24 mouse cellular contexts compared by ENCODE assay signal in the genomic region with DNA sequence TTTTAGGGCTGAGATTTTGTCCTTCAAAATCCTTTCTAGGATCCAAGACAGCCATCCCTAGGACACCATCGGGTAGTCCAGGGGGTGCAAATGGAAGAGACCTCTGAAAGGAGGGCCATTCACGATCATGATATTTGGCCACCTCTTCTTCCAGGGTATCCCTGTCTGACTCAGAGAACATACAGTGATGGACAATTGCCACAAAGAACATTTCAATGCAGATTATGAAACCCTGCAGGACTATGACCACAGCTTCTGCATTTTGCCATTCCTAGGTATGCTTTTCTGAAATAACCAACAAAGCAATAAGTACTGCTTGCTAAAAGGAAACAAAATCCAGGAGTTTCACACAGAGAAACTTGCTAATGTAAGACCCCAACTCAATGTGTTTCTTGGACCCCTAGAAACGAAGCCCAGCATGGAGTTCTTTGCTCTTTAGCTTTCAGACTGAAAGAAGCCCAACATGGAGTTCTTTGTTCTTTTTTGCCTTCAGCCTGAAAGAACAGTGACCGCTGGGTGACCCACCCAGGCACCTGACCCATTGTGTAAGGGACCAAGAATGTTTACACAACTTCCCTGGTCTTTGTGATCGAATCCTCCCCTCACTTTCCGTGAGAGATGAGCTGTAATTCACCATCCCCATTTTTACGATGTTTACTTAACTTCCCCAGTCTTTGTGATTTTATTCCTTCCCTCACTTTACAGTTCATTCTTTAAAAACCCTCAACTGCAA. TPM values are rescaled to one million over a fixed set of nuclear protein-coding genes. Genes with fewer than 3 reads are reported as not detected.
DNase-seq lines count a peak whose midpoint lies in the region; ATAC-seq and TF ChIP-seq lines count a peak whose summit lies in the region.
"Had no signal": no experiment of that assay in that cellular context is flagged by ENCODE, and none has a peak within 500 bp of the region (broad histone marks: within the 10 kb centered on the region; RNA-seq: fewer than 3 reads in every experiment).

No protein-coding gene starts in this region.

- DNase-seq in heart, embryonic 10.5 days (ENCODE audit: low spot score), result peak; percentile 52
- peak; percentile 57 for DNase-seq in 416B (ENCODE audit: low read depth)
- peak; percentile 60 to 70 for DNase-seq in monocyte, adult 2 months (ENCODE audit: low read depth in 1 of 2, low spot score in 2 of 2)
- no peak for DNase-seq in retina, embryonic 14.5 days (ENCODE audit: low spot score)
- DNase-seq in urinary bladder, postnatal 10 days (ENCODE audit: low spot score), result no peak
- DNase-seq: adrenal gland, adult 2 months; cerebellum, adult 2 months; cerebellum, postnatal 36 days; heart, adult 18-20 months; kidney, adult 11 months; liver; lung, postnatal 14 days; right cerebral cortex, adult 18-20 months; right cerebral cortex, postnatal 4 days had no signal

- no peak overlapping the region for H3K4me3 ChIP-seq in heart, embryonic 10.5 days
- no peak overlapping the region for H3K4me3 ChIP-seq in heart, embryonic 12.5 days
- no peak overlapping the region for H3K4me3 ChIP-seq in bone marrow macrophage, adult 2 months (ENCODE audit: insufficient read depth, low read length)
- H3K4me3 ChIP-seq: embryonic facial prominence, embryonic 15.5 days; hindbrain, embryonic 13.5 days; limb, embryonic 10.5 days; midbrain, embryonic 10.5 days had no signal

- no peaks in the 10 kb centered on the region for H3K27me3 ChIP-seq in heart, embryonic 10.5 days (ENCODE audit: insufficient read depth, poor library complexity, severe bottlenecking)
- H3K27me3 ChIP-seq in heart, embryonic 12.5 days (replicated peaks), result no peaks in the 10 kb centered on the region
- H3K27me3 ChIP-seq: embryonic facial prominence, embryonic 15.5 days; hindbrain, embryonic 13.5 days had no signal

- no peak for TF ChIP-seq CTCF in bone marrow macrophage, adult 2 months (IDR thresholded peaks at IDR 0.05; ENCODE audit: low read depth, low read length)

- no peak for TF ChIP-seq POLR2A in bone marrow macrophage, adult 2 months (IDR thresholded peaks at IDR 0.05; ENCODE audit: borderline replicate concordance, low read depth, low read length)

- 76% methylated on average over 7 of the region's 7 CpGs for WGBS in heart, embryonic 10.5 days
- WGBS in heart, embryonic 12.5 days, result 74% methylated on average over 7 of the region's 7 CpGs

- H3K27ac ChIP-seq in heart, embryonic 10.5 days, result no peak overlapping the region
- H3K27ac ChIP-seq in heart, embryonic 12.5 days (ENCODE audit: poor library complexity, severe bottlenecking), result no peak overlapping the region
- H3K27ac ChIP-seq in bone marrow macrophage, adult 2 months (ENCODE audit: insufficient read depth, low read depth, low read length), result peak overlapping the region; percentile 52
- H3K27ac ChIP-seq: embryonic facial prominence, embryonic 15.5 days; hindbrain, embryonic 13.5 days; kidney, postnatal 0 days; limb, embryonic 10.5 days; midbrain, embryonic 10.5 days had no signal

- 0 out of 2 replicates have a peak, but pooled peaks cover 2% of the 10 kb centered on the region for H3K9me3 ChIP-seq in heart, embryonic 10.5 days
- peaks cover 10% of the 10 kb centered on the region; the same call in 1 of the 2 replicates for H3K9me3 ChIP-seq in heart, embryonic 12.5 days (replicated peaks)
- H3K9me3 ChIP-seq: embryonic facial prominence, embryonic 15.5 days; hindbrain, embryonic 13.5 days; limb, embryonic 10.5 days had no signal

- no peak overlapping the region for H3K9ac ChIP-seq in heart, embryonic 12.5 days
- H3K9ac ChIP-seq: embryonic facial prominence, embryonic 15.5 days; hindbrain, embryonic 13.5 days had no signal

- no peak for ATAC-seq in heart, embryonic 12.5 days (ENCODE audit: insufficient number of reproducible peaks, low FRiP score)
- ATAC-seq: forebrain, embryonic 14.5 days; midbrain, embryonic 16.5 days had no signal

- no peak overlapping the region for H3K4me2 ChIP-seq in heart, embryonic 12.5 days
- H3K4me2 ChIP-seq: embryonic facial prominence, embryonic 15.5 days; hindbrain, embryonic 13.5 days had no signal

- peaks cover 15% of the 10 kb centered on the region for H3K4me1 ChIP-seq in heart, embryonic 10.5 days
- peaks cover 16% of the 10 kb centered on the region for H3K4me1 ChIP-seq in heart, embryonic 12.5 days (replicated peaks)
- peaks cover 23% of the 10 kb centered on the region for H3K4me1 ChIP-seq in bone marrow macrophage, adult 2 months (ENCODE audit: control insufficient read depth, insufficient read depth, low read length)
- H3K4me1 ChIP-seq: embryonic facial prominence, embryonic 15.5 days; hindbrain, embryonic 13.5 days; limb, embryonic 10.5 days; midbrain, embryonic 10.5 days had no signal

- H3K36me3 ChIP-seq in heart, embryonic 10.5 days, result no peaks in the 10 kb centered on the region
- no peaks in the 10 kb centered on the region for H3K36me3 ChIP-seq in heart, embryonic 12.5 days
- H3K36me3 ChIP-seq: embryonic facial prominence, embryonic 15.5 days; hindbrain, embryonic 13.5 days; limb, embryonic 10.5 days; midbrain, embryonic 10.5 days had no signal

RNA-seq across cellular contexts. Expression of a gene that starts 18.0 kb away (rescaled TPM):
- polyA plus RNA-seq in heart, embryonic 10.5 days (2016; fragmentation: Nextera tagmentation; extraction: Ambion mirVana), result 1.3 and 1.5 TPM in 2 replicates
- polyA plus RNA-seq in heart, embryonic 12.5 days (2016; fragmentation: Nextera tagmentation; extraction: Ambion mirVana), result 2.6 and 3.4 TPM in 2 replicates
- polyA plus RNA-seq in bone marrow macrophage, adult 2 months (2012; ENCODE audit: insufficient read depth, insufficient read length, missing spikeins), result 346 and 355 TPM in 2 replicates

RNA-seq across cellular contexts. Expression of a gene that starts 33.7 kb away (rescaled TPM):
- polyA plus RNA-seq in heart, embryonic 10.5 days (2016; fragmentation: Nextera tagmentation; extraction: Ambion mirVana), result not detected in 2 replicates
- polyA plus RNA-seq in heart, embryonic 12.5 days (2016; fragmentation: Nextera tagmentation; extraction: Ambion mirVana), result not detected in 2 replicates
- polyA plus RNA-seq in bone marrow macrophage, adult 2 months (2012; ENCODE audit: insufficient read depth, insufficient read length, missing spikeins), result 12.5 and 15.4 TPM in 2 replicates
- polyA plus RNA-seq: forebrain, embryonic 14.5 days; hindbrain, embryonic 13.5 days; limb, embryonic 10.5 days; midbrain, embryonic 10.5 days; midbrain, embryonic 16.5 days; neural tube, embryonic 11.5 days had no signal

Comparison
In these comparisons a context has a peak if more than half of its experiments do, and no peak if none do; other contexts are left out.
1. DNase-seq: peak in heart, embryonic 10.5 days (single experiment), 416B (single experiment) and monocyte, adult 2 months (2 of 2); none in retina, embryonic 14.5 days (single experiment) and urinary bladder, postnatal 10 days (single experiment).
2. RNA of a gene that starts 18.0 kb away (polyA plus RNA-seq): 346 to 355 TPM in bone marrow macrophage, adult 2 months; 2.6 to 3.4 TPM in heart, embryonic 12.5 days and 1.3 to 1.5 TPM in heart, embryonic 10.5 days; every median in the first group is over 10 times any median in the second.
3. RNA of a gene that starts 33.7 kb away (polyA plus RNA-seq): 12.5 to 15.4 TPM in bone marrow macrophage, adult 2 months; not detected in heart, embryonic 12.5 days and not detected in heart, embryonic 10.5 days; every median in the first group is over 10 times any median in the second.